ENCODE assay signal across 12 mouse cellular contexts in genomic region chr3:106906668-106907067, GRCm38 (mm10).
"Had no signal": no experiment of that assay in that cellular context is flagged by ENCODE, and none has a peak within 500 bp of the region (broad histone marks: within the 10 kb centered on the region; RNA-seq: fewer than 3 reads in every experiment).

No protein-coding gene starts in this region.

- DNase-seq: retina, postnatal 1 day; right cerebral cortex, adult 18-20 months; right cerebral cortex, postnatal 14 days; right cerebral cortex, postnatal 25 days; right cerebral cortex, postnatal 4 days; spleen, adult 18-20 months; thymus, adult 18-20 months; thymus, adult 2 months; thymus, postnatal 14 days; thymus, postnatal 25 days; thymus, postnatal 36 days; thymus, postnatal 4 days had no signal
